Mouse (Mus musculus): ENCODE results near the gene Tor1a. TPM values are rescaled to one million over a fixed set of nuclear protein-coding genes. Genes with fewer than 3 reads are reported as not detected.

Gene Tor1a
- polyA plus RNA-seq, 1 experiment: 59.2 TPM

- Histone ChIP-seq H3K79me2 (ENCODE audit: control insufficient read depth, insufficient read depth) (peaks cover 52% of the 10 kb centered on the region), H3K4me3 (ENCODE audit: insufficient read depth, poor library complexity, severe bottlenecking) (no peak overlapping the region), H3K27me3 (ENCODE audit: control insufficient read depth, insufficient read depth, insufficient read length) (no peaks in the 10 kb centered on the region), H3K79me3 (ENCODE audit: low read depth) (peaks cover 28% of the 10 kb centered on the region), H3ac (ENCODE audit: control insufficient read depth, insufficient read length, low read depth) (no peak overlapping the region), H3K36me3 (ENCODE audit: control insufficient read depth, insufficient read depth) (peaks cover 69% of the 10 kb centered on the region)
- TF ChIP-seq MAX (IDR thresholded peaks at IDR 0.05): no peak
- TF ChIP-seq FOSL1 (IDR thresholded peaks at IDR 0.05; ENCODE audit: insufficient read depth, low read length, poor library complexity, severe bottlenecking): no peak
- TF ChIP-seq MYOD1 (IDR thresholded peaks at IDR 0.05; ENCODE audit: control insufficient read depth, insufficient read length, low read depth): no peak
- no peak for TF ChIP-seq CTCF (IDR thresholded peaks at IDR 0.05; ENCODE audit: control insufficient read depth, insufficient read depth, insufficient read length)
- TF ChIP-seq USF1 (IDR thresholded peaks at IDR 0.05; ENCODE audit: low read depth): no peak
- no peak for TF ChIP-seq MYOG (IDR thresholded peaks at IDR 0.05; ENCODE audit: control insufficient read depth, extremely low read depth, insufficient read length)
- TF ChIP-seq CEBPB (IDR thresholded peaks at IDR 0.05; ENCODE audit: low read depth): no peak
Observed at GRCm38 (mm10) chr2:30962570-30963254, 5.0 kb downstream of the Tor1a start.

GRCm38 (mm10) chr2:30959856-30960255 lies 7.9 kb downstream of the Tor1a start:
- Histone ChIP-seq H3K79me3 (ENCODE audit: low read depth) (peaks cover 23% of the 10 kb centered on the region), H3K79me2 (ENCODE audit: control insufficient read depth, insufficient read depth) (peaks cover 52% of the 10 kb centered on the region), H3K4me3 (ENCODE audit: insufficient read depth, poor library complexity, severe bottlenecking) (no peak overlapping the region), H3K36me3 (ENCODE audit: control insufficient read depth, insufficient read depth) (peaks cover 84% of the 10 kb centered on the region), H3ac (ENCODE audit: control insufficient read depth, insufficient read length, low read depth) (no peak overlapping the region), H3K27me3 (ENCODE audit: control insufficient read depth, insufficient read depth, insufficient read length) (no peaks in the 10 kb centered on the region)
- no peak for TF ChIP-seq CTCF (IDR thresholded peaks at IDR 0.05; ENCODE audit: control insufficient read depth, insufficient read depth, insufficient read length)
- TF ChIP-seq USF1 (IDR thresholded peaks at IDR 0.05; ENCODE audit: low read depth): no peak
- no peak for TF ChIP-seq FOSL1 (IDR thresholded peaks at IDR 0.05; ENCODE audit: insufficient read depth, low read length, poor library complexity, severe bottlenecking)
- no peak for TF ChIP-seq MYOD1 (IDR thresholded peaks at IDR 0.05; ENCODE audit: control insufficient read depth, insufficient read length, low read depth)
- TF ChIP-seq CEBPB (IDR thresholded peaks at IDR 0.05; ENCODE audit: low read depth): no peak

GRCm38 (mm10) chr2:30958726-30959125 lies 9.0 kb downstream of the Tor1a start:
- no peaks in the 10 kb centered on the region for H3K27me3 ChIP-seq (ENCODE audit: control insufficient read depth, insufficient read depth, insufficient read length)
- H3K4me3 ChIP-seq (ENCODE audit: insufficient read depth, poor library complexity, severe bottlenecking): no peak overlapping the region
- TF ChIP-seq MYOD1 (IDR thresholded peaks at IDR 0.05; ENCODE audit: control insufficient read depth, insufficient read length, low read depth) (no peak), CTCF (IDR thresholded peaks at IDR 0.05; ENCODE audit: control insufficient read depth, insufficient read depth, insufficient read length) (no peak), USF1 (IDR thresholded peaks at IDR 0.05; ENCODE audit: low read depth) (no peak), CEBPB (IDR thresholded peaks at IDR 0.05; ENCODE audit: low read depth) (no peak), MAX (IDR thresholded peaks at IDR 0.05) (no peak), FOSL1 (IDR thresholded peaks at IDR 0.05; ENCODE audit: insufficient read depth, low read length, poor library complexity, severe bottlenecking) (no peak), MYOG (IDR thresholded peaks at IDR 0.05; ENCODE audit: control insufficient read depth, extremely low read depth, insufficient read length) (no peak)
- peaks cover 78% of the 10 kb centered on the region for H3K36me3 ChIP-seq (ENCODE audit: control insufficient read depth, insufficient read depth)
- H3ac ChIP-seq (ENCODE audit: control insufficient read depth, insufficient read length, low read depth): no peak overlapping the region
- H3K79me3 ChIP-seq (ENCODE audit: low read depth): peaks cover 32% of the 10 kb centered on the region
- peaks cover 55% of the 10 kb centered on the region for H3K79me2 ChIP-seq (ENCODE audit: control insufficient read depth, insufficient read depth)

GRCm38 (mm10) chr2:30957511-30957910 lies 10.2 kb downstream of the Tor1a start:
- peaks cover 66% of the 10 kb centered on the region for H3K36me3 ChIP-seq (ENCODE audit: control insufficient read depth, insufficient read depth)

GRCm38 (mm10) chr2:30954797-30955196 lies 12.9 kb downstream of the Tor1a start:
- Histone ChIP-seq H3ac (ENCODE audit: control insufficient read depth, insufficient read length, low read depth) (no peak overlapping the region), H3K79me2 (ENCODE audit: control insufficient read depth, insufficient read depth) (peaks cover 65% of the 10 kb centered on the region), H3K4me3 (ENCODE audit: insufficient read depth, poor library complexity, severe bottlenecking) (peak overlapping the region; percentile 58), H3K27me3 (ENCODE audit: control insufficient read depth, insufficient read depth, insufficient read length) (no peaks in the 10 kb centered on the region), H3K79me3 (ENCODE audit: low read depth) (peaks cover 38% of the 10 kb centered on the region), H3K36me3 (ENCODE audit: control insufficient read depth, insufficient read depth) (peaks cover 53% of the 10 kb centered on the region)
- TF ChIP-seq MYOG (IDR thresholded peaks at IDR 0.05; ENCODE audit: control insufficient read depth, extremely low read depth, insufficient read length) (no peak), USF1 (IDR thresholded peaks at IDR 0.05; ENCODE audit: low read depth) (no peak), CEBPB (IDR thresholded peaks at IDR 0.05; ENCODE audit: low read depth) (no peak), MAX (IDR thresholded peaks at IDR 0.05) (no peak), FOSL1 (IDR thresholded peaks at IDR 0.05; ENCODE audit: insufficient read depth, low read length, poor library complexity, severe bottlenecking) (no peak), CTCF (IDR thresholded peaks at IDR 0.05; ENCODE audit: control insufficient read depth, insufficient read depth, insufficient read length) (no peak), MYOD1 (IDR thresholded peaks at IDR 0.05; ENCODE audit: control insufficient read depth, insufficient read length, low read depth) (no peak)

More at GRCm38 (mm10) chr2:30957511-30957910, 10.2 kb downstream of the Tor1a start:
- no peaks in the 10 kb centered on the region for H3K27me3 ChIP-seq (ENCODE audit: control insufficient read depth, insufficient read depth, insufficient read length)
- peaks cover 38% of the 10 kb centered on the region for H3K79me3 ChIP-seq (ENCODE audit: low read depth)
- no peak overlapping the region for H3K4me3 ChIP-seq (ENCODE audit: insufficient read depth, poor library complexity, severe bottlenecking)
- no peak for TF ChIP-seq MYOG (IDR thresholded peaks at IDR 0.05; ENCODE audit: control insufficient read depth, extremely low read depth, insufficient read length)
- no peak for TF ChIP-seq FOSL1 (IDR thresholded peaks at IDR 0.05; ENCODE audit: insufficient read depth, low read length, poor library complexity, severe bottlenecking)
- TF ChIP-seq CTCF (IDR thresholded peaks at IDR 0.05; ENCODE audit: control insufficient read depth, insufficient read depth, insufficient read length): no peak
- TF ChIP-seq USF1 (IDR thresholded peaks at IDR 0.05; ENCODE audit: low read depth): no peak
- TF ChIP-seq MAX (IDR thresholded peaks at IDR 0.05): no peak
- H3ac ChIP-seq (ENCODE audit: control insufficient read depth, insufficient read length, low read depth): no peak overlapping the region
- peaks cover 65% of the 10 kb centered on the region for H3K79me2 ChIP-seq (ENCODE audit: control insufficient read depth, insufficient read depth)
